Mouse (Mus musculus): ENCODE measurements at regions not wholly inside any gene's neighbourhood (a gene's known extent, or its start where the extent isn't known, plus 50 kb on each side); places are given as distances from the start of the nearest gene placed in this dataset.

GRCm38 (mm10) chr2:71680746-71681145 lies 64.7 kb upstream of the Itga6 start:
- TF ChIP-seq CTCF (conservative IDR thresholded peaks at IDR 0.05): no peak
- H3K4me3 ChIP-seq: no peak overlapping the region
- no peak for DNase-seq (ENCODE audit: low spot score in 2 of 2)
- H3K27ac ChIP-seq: no peak overlapping the region

- TF ChIP-seq CTCF (conservative IDR thresholded peaks at IDR 0.05): no peak
- Histone ChIP-seq H3K27ac (no peak overlapping the region), H3K4me3 (no peak overlapping the region)
- DNase-seq (ENCODE audit: low spot score in 2 of 2): no peak
Observed at GRCm38 (mm10) chr2:71681148-71681547, 64.3 kb upstream of the Itga6 start.

DNA sequence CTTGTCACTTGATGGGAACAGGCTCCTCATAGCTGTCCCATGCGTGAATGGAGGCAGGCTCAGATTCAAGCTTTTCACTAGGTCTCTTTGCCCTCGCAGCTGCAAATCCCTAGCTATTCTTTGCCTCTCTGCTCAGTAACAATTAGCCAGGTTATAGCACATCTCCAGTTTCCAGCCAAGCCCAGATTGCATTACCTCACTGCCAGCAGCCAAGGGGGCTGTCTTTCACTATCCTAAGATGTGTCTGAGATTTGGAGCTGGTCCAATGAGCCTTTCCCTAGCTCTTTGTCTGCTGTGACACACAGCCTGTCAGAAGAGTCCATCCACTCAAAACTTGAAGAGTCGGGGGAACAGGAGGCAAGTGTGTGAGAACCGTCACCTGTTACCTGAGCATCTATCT lies 62.0 kb upstream of the Itga6 start:
- TF ChIP-seq CTCF (conservative IDR thresholded peaks at IDR 0.05): no peak
- no peak for DNase-seq (ENCODE audit: low spot score in 2 of 2)
- no peak overlapping the region for H3K4me3 ChIP-seq
- H3K27ac ChIP-seq: no peak overlapping the region

- no peak for DNase-seq (ENCODE audit: low spot score in 2 of 2)
- no peak overlapping the region for H3K27ac ChIP-seq
- H3K4me3 ChIP-seq: no peak overlapping the region
- TF ChIP-seq CTCF (conservative IDR thresholded peaks at IDR 0.05): no peak
Observed at GRCm38 (mm10) chr2:71685239-71685638, 60.2 kb upstream of the Itga6 start.

- no peak for TF ChIP-seq CTCF (conservative IDR thresholded peaks at IDR 0.05)
- H3K4me3 ChIP-seq: no peak overlapping the region
- no peak overlapping the region for H3K27ac ChIP-seq
- no peak for DNase-seq (ENCODE audit: low spot score in 2 of 2)
Observed at GRCm38 (mm10) chr2:71689041-71689440, 56.4 kb upstream of the Itga6 start.

DNA sequence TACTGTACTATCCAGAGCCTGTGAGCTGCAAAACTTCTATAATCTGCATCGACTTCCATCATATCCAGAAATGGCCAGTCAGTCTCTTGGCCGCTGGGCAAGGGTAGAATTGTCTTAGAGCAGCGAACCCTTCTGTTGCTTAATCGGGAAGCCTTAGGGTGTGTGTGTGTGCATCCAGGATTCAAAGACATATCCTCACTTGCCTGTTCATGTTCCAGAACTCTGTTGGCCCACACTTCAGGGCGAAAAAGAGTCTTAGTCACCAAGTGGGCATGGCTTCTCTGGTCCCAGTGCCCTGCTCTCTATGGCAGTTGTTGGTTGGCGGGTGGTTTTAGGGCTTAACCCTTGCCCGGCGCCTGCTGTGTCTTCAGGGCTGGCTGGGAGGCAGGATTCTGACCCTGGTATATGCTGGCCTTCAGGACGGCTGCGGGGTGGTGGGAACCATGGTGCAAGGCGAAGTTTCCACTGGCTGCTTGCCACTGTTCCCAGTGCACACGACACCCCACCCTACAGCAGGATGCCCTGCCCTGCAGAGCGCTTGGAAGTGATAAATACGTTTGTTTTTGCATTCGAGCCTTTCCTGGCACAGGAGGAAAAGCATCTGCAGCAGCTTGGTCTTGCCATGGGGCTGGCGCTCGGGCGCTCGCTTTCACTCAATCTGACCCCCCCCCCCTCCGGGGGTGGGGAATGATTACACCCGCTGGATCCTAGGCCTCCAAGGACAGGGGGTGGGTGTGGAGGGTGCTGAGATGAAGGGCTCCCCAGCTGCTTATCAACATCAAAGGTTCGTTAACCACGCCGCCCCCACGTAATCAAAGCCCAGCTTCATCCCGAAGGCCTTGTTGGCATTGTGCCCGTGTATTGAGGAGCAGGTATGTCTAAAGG lies 54.9 kb upstream of the Itga6 start:
- no peak for TF ChIP-seq CTCF (conservative IDR thresholded peaks at IDR 0.05)
- H3K27ac ChIP-seq: peak overlapping the region; percentile 16
- peak overlapping the region; percentile 30; the same call in 1 of the 2 replicates for H3K4me3 ChIP-seq
- no peak for DNase-seq (ENCODE audit: low spot score in 2 of 2)

- Histone ChIP-seq H3K4me3 (no peak overlapping the region), H3K27ac (no peak overlapping the region)
- DNase-seq (ENCODE audit: low spot score in 2 of 2): no peak
- no peak for TF ChIP-seq CTCF (conservative IDR thresholded peaks at IDR 0.05)
Observed at GRCm38 (mm10) chr2:71694758-71695310, 50.6 kb upstream of the Itga6 start.

Measured in layer of hippocampus, adult 2 months (tissue).